Mouse (Mus musculus) left cerebral cortex, adult 8-10 months (tissue): Measurements from ENCODE around the gene Ddx5. TPM values are rescaled to one million over a fixed set of nuclear protein-coding genes. Genes with fewer than 3 reads are reported as not detected.
A peak's percentile ranks its signal among the peaks of the same experiment; 100 is the strongest.
"Not testable (repeated sequence)": the region's sequence is repeated elsewhere in the genome, so short reads cannot be mapped to it uniquely, and the experiment has no call there.

ENCODE experiments used
- DNase-seq, 2 experiments: peaks; one replicate each; pipeline ENCODE4 v3.0.0; 2022; ENCODE audit warnings: low spot score in 2 of 2
- total RNA-seq, 4 experiments: library from RNA; stranded (reverse); gene quantifications; 2 replicates each; pipeline ENCODE4 v1.2.4; 2022

Ddx5 gene
- total RNA-seq = 100 to 1,000 TPM; 617 to 703 (median 641) TPM

- peak in 1 of 2 experiments; percentile 98 for DNase-seq
These were observed at the start of gene Ddx5, which contains the start of gene Cep95 for GRCm38 (mm10) chr11:106788775-106789459. TSS of gene Ddx5 (minus strand) at chr11:106789185. TSS of gene Cep95 (plus strand) at chr11:106789252.

GRCm38 (mm10) chr11:106828079-106828478 is 39.1 kb upstream of the Ddx5 start:
- no peak for DNase-seq

- peak in 1 of 2 experiments; percentile 15 for DNase-seq
These were observed 35.4 kb upstream of the Ddx5 start for GRCm38 (mm10) chr11:106824403-106824802.

GRCm38 (mm10) chr11:106823741-106824140 is 34.8 kb upstream of the Ddx5 start:
- DNase-seq = no peak

GRCm38 (mm10) chr11:106822911-106823310 is 33.9 kb upstream of the Ddx5 start:
- peak; percentile 19 to 78 for DNase-seq

- peak in 1 of 2 experiments; percentile 7 for DNase-seq
These were observed 33.5 kb upstream of the Ddx5 start for GRCm38 (mm10) chr11:106822491-106822890.

GRCm38 (mm10) chr11:106821397-106821796 is 32.4 kb upstream of the Ddx5 start:
- DNase-seq = no peak

- no peak for DNase-seq
These were observed 32.0 kb upstream of the Ddx5 start for GRCm38 (mm10) chr11:106820972-106821371.

GRCm38 (mm10) chr11:106820252-106820651 is 31.3 kb upstream of the Ddx5 start:
- no peak for DNase-seq

GRCm38 (mm10) chr11:106819595-106819994 is 30.6 kb upstream of the Ddx5 start:
- DNase-seq = no peak

GRCm38 (mm10) chr11:106818341-106818740 is 29.4 kb upstream of the Ddx5 start:
- DNase-seq = no peak

- DNase-seq = no peak
These were observed 28.8 kb upstream of the Ddx5 start for GRCm38 (mm10) chr11:106817808-106818207.

- no peak for DNase-seq
These were observed 28.2 kb upstream of the Ddx5 start for GRCm38 (mm10) chr11:106817156-106817555.

GRCm38 (mm10) chr11:106816316-106816715 is 27.3 kb upstream of the Ddx5 start:
- DNase-seq = no peak

- no peak for DNase-seq
These were observed 26.8 kb upstream of the Ddx5 start for GRCm38 (mm10) chr11:106815761-106816160.

GRCm38 (mm10) chr11:106815331-106815730 is 26.3 kb upstream of the Ddx5 start:
- no peak for DNase-seq

- no peak for DNase-seq
These were observed 25.8 kb upstream of the Ddx5 start for GRCm38 (mm10) chr11:106814601-106815320.

- no peak for DNase-seq
These were observed 23.6 kb upstream of the Ddx5 start for GRCm38 (mm10) chr11:106812410-106813136.

- DNase-seq = not testable (repeated sequence)
These were observed 18.5 kb upstream of the Ddx5 start for GRCm38 (mm10) chr11:106807442-106807841.

GRCm38 (mm10) chr11:106802069-106802627 is 13.2 kb upstream of the Ddx5 start:
- no peak for DNase-seq

- DNase-seq = no peak
These were observed 6.7 kb upstream of the Ddx5 start for GRCm38 (mm10) chr11:106795679-106796078.

- DNase-seq = no peak
These were observed 4.9 kb upstream of the Ddx5 start for GRCm38 (mm10) chr11:106793846-106794245.
